Mouse (Mus musculus): ENCODE data around the gene Selenoh. TPM values are rescaled to one million over a fixed set of nuclear protein-coding genes. Genes with fewer than 3 reads are reported as not detected.

The Selenoh gene
- total RNA-seq, 2 experiments from 2014 or later, result 27.2 to 47.4 TPM

GRCm38 (mm10) chr2:84632001-84632400 is 38.6 kb downstream of the Selenoh start:
- no peak for DNase-seq

GRCm38 (mm10) chr2:84627036-84627435 is 43.5 kb downstream of the Selenoh start:
- no peak for DNase-seq

- DNase-seq, result no peak
These were observed 44.1 kb downstream of the Selenoh start for GRCm38 (mm10) chr2:84626366-84626975.

- DNase-seq, result no peak
These were observed 46.4 kb downstream of the Selenoh start for GRCm38 (mm10) chr2:84624201-84624600.

- DNase-seq, result no peak
These were observed 47.0 kb downstream of the Selenoh start for GRCm38 (mm10) chr2:84623428-84624119.

- no peak for DNase-seq
These were observed 47.9 kb downstream of the Selenoh start for GRCm38 (mm10) chr2:84622668-84623067.

GRCm38 (mm10) chr2:84619646-84620340 is 50.8 kb downstream of the Selenoh start:
- DNase-seq, result no peak

Other genes with a start within 250 kb of the Selenoh start
- 10 to 100 TPM; 19.9 to 38.5 TPM for gene Calcrl, start 245.4 kb downstream of the Selenoh start, total RNA-seq (2021)
- 10 to 100 TPM; 40.1 to 67.1 TPM for gene Tfpi, start 194.0 kb downstream of the Selenoh start, total RNA-seq (2021)
- 100 to 1,000 TPM; 135 to 142 TPM for gene Ctnnd1, start 20.0 kb downstream of the Selenoh start, total RNA-seq (2021)
- gene Btbd18, start 11.7 kb downstream of the Selenoh start, total RNA-seq (2021), result under 1 TPM in 1 of 2 experiments, not detected in 1; 0.10 TPM
- not detected for gene Gm28635, start 7.3 kb upstream of the Selenoh start, total RNA-seq (2021)
- 10 to 100 TPM; 25.5 to 26.3 TPM for gene Med19, start 7.6 kb upstream of the Selenoh start, total RNA-seq (2021)
- gene Tmx2, start 8.4 kb upstream of the Selenoh start, total RNA-seq (2021), result 100 to 1,000 TPM; 138 to 157 TPM
- 10 to 100 TPM; 63.3 to 63.9 TPM for gene Zdhhc5, start 44.4 kb upstream of the Selenoh start, total RNA-seq (2021)
- gene Clp1, start 56.6 kb upstream of the Selenoh start, total RNA-seq (2021), result 10 to 100 TPM; 13.5 to 16.4 TPM
- 1 to 10 TPM; 2.8 to 5.0 TPM for gene Ypel4, start 63.3 kb upstream of the Selenoh start, total RNA-seq (2021)
- gene Gm19426, start 72.9 kb upstream of the Selenoh start, total RNA-seq (2021), result 1 to 10 TPM; 1.5 to 2.4 TPM
- gene Serping1, start 104.7 kb upstream of the Selenoh start, total RNA-seq (2021), result 10 to 100 TPM; 63.0 to 84.6 TPM
- 10 to 100 TPM; 17.1 to 23.1 TPM for gene Ube2l6, start 128.1 kb upstream of the Selenoh start, total RNA-seq (2021)
- not detected for gene Smtnl1, start 151.9 kb upstream of the Selenoh start, total RNA-seq (2021)
- 10 to 100 TPM; 46.2 to 51.4 TPM for gene Timm10, start 156.2 kb upstream of the Selenoh start, total RNA-seq (2021)
- gene Slc43a1, start 168.1 kb upstream of the Selenoh start, total RNA-seq (2021), result 1 to 10 TPM; 6.6 to 7.5 TPM
- gene Rtn4rl2, start 215.9 kb upstream of the Selenoh start, total RNA-seq (2021), result 1 to 10 TPM in 1 of 2 experiments, under 1 TPM in 1; 0.79 to 2.4 TPM